Mouse (Mus musculus) heart, postnatal 25 days (tissue): Measurements from ENCODE around the gene Ntpcr. TPM values are rescaled to one million over a fixed set of nuclear protein-coding genes. Genes with fewer than 3 reads are reported as not detected.

ENCODE experiments used
- DNase-seq: peaks from one replicate; pipeline ENCODE4 v3.0.0; 2022; ENCODE audit warnings: low spot score
- intact Hi-C: fragments of 180-260 bp; cut with DNase I; formaldehyde crosslinking; loops from one replicate; pipeline ENCODE4 v1.15.1; 2025
- total RNA-seq, 2 experiments: library from RNA; stranded (reverse); gene quantifications; 2 replicates each; pipeline ENCODE4 v1.2.3; 2021

Gene Ntpcr
- total RNA-seq, 2 experiments from 2014 or later = 16.0 TPM

DNA sequence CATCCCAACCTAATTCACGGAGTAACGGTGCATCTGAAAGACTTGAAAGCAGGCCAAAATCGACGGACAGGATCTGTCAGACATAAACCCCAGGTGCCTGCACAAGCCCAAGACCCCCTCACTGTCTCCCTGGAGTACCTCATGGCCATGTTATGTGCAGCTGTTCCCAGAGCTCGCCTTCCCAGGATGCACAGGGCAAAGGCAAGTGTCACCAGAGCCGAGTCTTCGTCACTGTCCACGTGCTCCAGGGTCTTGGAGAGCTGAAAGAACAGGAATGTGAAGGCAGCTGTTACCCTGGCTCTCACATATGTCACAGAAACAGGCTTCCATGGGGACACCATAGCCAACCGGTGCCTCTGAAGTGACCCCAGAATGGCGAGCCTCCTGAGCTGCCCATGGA lies 38.3 kb downstream of the Ntpcr start:
- intact Hi-C loops = no loop called here
- no peak for DNase-seq

DNA sequence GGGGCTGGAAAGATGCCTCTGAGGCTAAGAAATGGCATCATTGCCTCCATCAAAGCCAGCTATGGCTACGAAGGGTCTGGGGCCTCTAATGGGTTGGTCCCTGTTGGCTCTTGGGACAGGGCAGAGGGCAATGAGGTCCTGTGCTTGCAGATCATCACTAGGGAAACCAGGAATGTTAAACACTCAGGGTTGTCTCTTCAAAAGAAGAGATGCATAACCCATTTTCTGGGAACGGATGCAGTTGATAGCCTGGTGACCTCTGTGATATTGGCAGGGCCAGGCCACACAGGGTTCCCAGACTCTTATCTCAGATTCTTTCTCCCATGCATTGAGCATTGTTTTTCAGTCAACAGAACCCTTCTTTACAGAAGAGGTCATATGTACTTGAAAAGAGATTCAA lies 42.5 kb downstream of the Ntpcr start:
- intact Hi-C loops = no loop called here
- no peak for DNase-seq

DNA sequence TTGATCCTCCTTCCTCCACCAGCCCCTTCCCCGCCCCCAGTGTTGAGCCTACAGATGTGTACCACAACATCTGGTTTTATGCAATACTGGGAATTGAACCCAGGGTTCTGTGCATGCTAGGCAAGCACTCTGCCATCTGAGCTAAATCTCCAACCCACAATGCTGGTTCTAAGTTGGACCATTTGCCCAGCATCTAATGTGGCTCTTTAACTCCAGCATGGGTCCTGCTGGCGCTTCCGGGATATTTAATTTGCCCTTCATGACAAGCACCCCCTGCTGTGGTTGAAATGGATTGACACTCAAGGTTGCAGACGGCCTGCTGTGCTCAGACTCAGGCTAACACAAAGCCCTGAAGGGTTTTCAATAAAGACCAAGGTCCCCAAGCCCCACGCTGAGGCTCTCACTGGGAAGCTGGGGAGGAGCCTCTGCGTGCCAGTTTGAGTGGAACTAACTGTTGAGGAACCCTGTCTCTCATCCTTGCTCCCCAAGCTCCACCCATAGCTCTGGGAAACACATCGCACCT lies 43.6 kb downstream of the Ntpcr start:
- intact Hi-C loops = no loop called here
- DNase-seq = no peak

DNA sequence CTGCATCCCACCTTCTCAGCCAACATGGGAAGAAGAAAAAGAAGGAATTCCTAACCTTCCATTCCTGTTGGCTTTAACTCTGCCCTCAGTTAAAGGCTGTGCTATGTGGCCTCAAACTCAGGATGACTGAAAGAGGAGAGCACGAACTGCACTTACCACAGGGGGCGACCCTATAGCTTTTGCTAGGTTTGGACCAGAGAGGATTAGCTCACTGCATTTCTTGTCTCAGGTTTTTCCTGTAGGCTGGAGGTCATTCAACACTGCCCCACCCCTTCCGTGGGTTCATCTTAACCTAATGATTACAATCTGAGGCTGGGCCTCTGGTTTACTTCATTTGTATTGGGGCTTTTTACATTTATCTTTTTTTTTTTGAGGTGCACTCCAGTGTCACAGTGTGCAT lies 45.3 kb downstream of the Ntpcr start:
- intact Hi-C loops = no loop called here
- DNase-seq = no peak

DNA sequence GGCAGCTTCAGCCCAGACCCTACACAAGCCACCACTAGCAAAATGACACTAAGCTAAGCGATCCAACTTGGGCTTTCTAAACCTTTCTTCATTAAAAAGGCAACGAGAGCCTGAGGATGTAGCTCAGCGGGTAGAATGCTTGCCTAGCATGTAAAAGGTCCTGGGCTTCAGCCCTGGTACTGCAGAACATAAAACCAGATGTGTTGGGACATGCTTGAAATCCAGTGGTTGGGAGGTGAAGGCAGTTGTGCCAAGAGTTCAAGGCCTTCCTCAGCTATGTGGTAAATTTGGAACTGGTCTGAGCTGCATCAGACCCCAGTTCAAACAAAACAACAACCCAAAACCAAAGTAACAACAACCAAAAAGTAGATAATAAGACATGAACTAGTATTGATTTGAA lies 46.6 kb downstream of the Ntpcr start:
- DNase-seq = no peak
- intact Hi-C loops = no loop called here

DNA sequence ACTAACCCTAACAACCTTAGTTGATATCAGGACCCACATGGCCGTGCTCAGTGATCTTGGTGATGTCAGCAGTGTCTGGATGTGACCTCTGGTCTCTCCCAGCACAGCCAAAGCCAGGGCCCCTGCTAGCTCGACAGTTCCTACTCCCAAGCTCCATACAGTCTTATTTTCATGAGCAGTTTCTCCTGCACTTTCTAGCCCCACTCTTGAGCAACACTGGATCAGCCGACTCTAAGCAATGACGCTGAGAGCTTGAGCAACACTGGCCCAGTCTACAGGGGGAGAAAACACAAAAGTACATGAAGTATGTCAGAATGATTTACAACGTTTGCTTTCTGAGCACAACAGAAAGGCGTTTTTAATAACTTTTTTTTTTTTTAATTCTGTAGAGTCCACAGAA lies 47.0 kb downstream of the Ntpcr start:
- DNase-seq = no peak
- intact Hi-C loops = no loop called here

DNA sequence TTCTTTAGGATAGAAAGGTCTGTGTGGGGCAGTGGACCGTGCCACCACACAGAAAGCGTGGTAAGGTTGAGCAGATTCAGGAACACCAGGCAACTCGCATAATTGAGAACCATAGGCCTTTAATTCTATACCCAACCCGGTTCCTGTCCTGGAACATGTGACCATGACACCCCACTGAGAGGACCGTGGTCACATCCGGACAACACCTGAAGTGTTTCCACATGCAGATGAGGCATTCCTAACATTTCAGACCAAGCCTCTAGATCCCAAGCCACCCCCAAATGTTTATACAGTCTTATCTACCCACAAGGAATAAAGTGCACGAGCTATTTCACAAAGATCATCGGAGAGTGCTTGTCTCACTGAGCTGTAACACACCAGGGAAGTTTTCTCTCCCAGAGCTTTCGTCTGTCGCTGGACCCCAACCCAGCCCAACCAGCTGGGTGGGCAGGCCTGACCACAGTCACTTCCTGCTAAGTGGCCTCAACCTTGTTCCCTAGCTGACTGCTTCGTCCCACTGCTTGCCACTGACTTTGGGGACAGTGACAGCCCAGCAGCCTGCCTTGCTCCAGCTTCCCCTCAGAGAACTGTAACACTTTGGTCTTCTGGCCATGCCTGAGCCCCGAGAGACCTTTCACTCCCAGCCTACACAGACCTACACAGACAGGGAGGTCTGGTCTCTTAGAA lies 47.9 kb downstream of the Ntpcr start:
- no peak for DNase-seq
- intact Hi-C loops = no loop called here

DNA sequence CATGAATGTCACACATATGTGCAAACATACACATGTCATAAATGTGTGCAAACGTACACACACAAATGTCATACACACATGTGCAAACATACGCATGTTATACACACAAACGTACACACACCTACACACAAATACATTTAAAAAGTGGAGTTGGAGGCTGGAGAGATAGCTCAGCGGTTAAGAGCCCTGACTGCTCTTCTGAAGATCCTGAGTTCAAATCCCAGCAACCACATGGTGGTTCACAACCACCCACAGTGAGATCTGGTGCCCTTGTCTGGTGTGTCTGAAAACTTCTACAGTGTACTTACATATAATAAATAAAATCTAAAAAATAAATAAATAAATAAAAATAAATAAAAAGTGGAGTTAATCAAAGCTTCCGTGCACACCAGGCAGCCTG lies 49.2 kb downstream of the Ntpcr start:
- intact Hi-C loops = no loop called here
- DNase-seq = no peak

DNA sequence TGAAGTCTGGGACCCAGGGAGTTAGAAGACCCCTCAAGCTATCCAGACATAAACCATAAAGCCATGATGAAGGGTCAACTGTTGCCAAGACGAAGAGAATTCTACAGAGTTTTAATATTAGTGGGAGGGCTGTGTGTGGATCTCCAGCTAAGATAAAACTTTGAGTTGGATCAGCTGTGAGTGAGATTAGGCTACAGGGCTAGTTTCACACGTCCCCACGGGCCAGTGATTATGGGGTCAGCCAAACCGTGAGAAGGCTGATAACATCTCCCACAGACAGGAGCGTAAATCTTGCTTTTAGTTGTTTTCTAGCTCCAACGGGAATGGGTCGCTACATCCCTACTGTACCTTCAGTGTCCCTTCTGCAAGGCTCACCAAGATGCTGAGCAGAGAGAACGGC lies 49.9 kb downstream of the Ntpcr start:
- DNase-seq = no peak
- intact Hi-C loops = no loop called here

DNA sequence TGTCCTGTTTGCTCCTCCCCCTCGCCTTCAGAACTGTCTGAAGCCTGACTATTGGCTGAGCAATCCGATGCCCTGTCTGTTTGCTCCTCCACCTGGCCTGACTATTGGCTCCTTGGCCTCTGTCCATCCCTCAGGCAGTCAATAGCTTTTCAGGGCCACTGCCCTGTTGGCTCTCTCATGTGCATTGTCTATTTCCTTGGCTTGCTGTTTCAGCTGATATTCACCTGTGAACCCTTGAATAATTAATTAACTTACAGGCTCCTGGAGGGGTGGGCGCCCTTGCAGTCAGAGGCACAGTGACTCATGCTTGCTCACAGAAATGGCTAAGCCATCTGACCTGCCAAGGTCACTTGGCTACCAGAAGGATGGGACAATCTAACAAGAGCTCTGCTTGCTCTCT lies 52.4 kb downstream of the Ntpcr start:
- DNase-seq = no peak
- intact Hi-C loops = no loop called here

DNA sequence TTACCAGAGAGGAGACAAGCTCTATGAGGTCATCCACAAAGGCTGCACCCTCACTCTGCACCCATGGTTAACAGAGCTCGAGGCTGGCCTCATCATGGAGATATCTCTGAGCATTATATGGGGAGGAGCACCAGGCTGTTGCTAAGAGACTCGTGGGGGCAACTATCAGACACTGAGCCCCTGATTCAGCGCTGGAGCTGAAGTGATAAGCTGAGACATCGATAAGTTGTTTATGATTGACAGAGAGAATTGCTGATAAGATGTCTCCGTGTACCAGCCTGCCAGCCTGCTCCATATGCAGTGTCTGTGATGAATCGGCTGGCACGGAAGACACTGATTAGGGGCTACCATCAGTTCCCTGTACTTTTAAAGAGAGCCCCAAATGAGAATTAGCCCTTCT lies 57.1 kb downstream of the Ntpcr start:
- intact Hi-C loops = no loop called here

DNA sequence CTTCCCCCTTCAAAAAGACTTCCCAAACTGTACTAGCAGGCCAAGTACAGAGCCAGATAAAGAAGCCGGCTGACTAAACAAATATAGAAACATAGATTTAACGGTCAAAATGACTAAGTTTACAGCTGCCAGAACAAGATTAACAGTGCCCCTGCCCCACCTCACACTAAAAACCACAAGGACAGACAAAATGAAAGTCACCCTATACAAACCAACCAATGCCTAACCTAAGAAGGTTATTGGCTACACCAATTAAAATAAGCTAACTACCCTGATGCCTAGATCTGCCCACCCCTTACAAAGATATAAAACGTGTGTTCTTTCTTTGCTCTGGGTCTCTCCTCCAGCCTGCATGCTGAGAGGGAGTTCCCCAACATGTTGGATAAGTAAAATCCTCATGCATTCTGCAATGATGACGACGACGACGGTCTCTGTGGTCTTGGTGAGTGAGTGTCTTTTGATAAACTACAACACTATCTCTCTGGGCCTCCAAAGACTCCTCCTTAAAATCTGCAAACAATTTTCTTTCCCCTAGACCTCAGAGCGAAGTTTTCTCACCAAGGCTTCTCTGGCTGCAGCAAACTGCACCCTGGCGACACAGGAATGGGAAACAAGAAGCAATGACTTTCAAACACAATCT lies 63.2 kb downstream of the Ntpcr start:
- intact Hi-C loops = no loop called here

More for the DNA sequence above, 57.1 kb downstream of the Ntpcr start:
- no peak for DNase-seq

DNA sequence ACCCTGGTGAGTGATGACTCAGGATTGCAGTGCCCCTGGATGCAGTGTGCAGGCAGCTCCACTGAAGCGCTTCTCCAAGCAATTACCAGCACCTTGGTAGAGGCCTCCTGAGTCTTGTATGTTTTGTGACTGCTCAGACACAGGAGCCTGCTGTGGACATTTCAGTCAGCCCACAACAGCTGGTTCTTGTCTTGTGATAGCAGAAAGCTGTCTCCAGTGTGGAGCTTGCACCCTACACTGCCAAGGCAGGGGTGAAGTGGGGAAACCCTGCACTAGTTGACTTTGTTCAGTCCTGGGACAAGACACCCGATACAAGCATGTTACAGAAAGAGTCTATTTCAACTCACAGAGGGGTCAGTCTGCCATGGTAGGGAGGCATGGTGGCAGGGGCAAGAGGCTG lies 65.6 kb downstream of the Ntpcr start:
- intact Hi-C loops = no loop called here
- no peak for DNase-seq

More for the DNA sequence above, 63.2 kb downstream of the Ntpcr start:
- no peak for DNase-seq

DNA sequence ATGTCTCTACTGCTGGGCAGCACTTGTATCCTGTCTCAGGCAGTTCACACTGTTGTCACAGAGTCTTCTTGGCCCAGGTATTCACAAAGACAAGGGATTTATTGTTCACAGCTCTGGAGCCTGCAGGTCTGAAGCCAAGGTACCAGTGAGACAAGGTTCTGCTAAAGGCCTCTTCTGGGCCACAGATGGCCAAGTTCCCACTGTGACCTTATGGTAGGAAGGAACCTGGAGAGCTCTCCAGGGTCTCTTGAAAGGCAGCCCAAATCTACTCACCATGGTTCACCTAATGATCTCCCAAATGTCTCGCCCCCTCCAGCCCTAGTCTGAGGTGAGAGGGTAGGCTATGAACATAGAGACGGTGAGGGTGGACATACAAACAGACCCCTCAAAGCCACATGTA lies 67.2 kb downstream of the Ntpcr start:
- DNase-seq = no peak
- intact Hi-C loops = no loop called here

Other genes with a start within 250 kb of the Ntpcr start
- gene Sipa1l2, start 160.2 kb upstream of the Ntpcr start, total RNA-seq = 10 to 100 TPM; 43.7 to 44.8 TPM
- gene Map10, start 60.1 kb upstream of the Ntpcr start, total RNA-seq = 1 to 10 TPM; 5.2 to 5.8 TPM
- gene Pcnx2, start 168.4 kb downstream of the Ntpcr start, total RNA-seq = under 1 TPM; 0.44 to 0.50 TPM
- under 1 TPM; 0.60 to 0.73 TPM for gene Map3k21, start 180.5 kb downstream of the Ntpcr start, total RNA-seq